Mouse (Mus musculus): Measurements from ENCODE around the gene Inpp5b. TPM values are rescaled to one million over a fixed set of nuclear protein-coding genes. Genes with fewer than 3 reads are reported as not detected.

Inpp5b gene
- polyA plus RNA-seq, 1 experiment: 24.3 TPM

DNA sequence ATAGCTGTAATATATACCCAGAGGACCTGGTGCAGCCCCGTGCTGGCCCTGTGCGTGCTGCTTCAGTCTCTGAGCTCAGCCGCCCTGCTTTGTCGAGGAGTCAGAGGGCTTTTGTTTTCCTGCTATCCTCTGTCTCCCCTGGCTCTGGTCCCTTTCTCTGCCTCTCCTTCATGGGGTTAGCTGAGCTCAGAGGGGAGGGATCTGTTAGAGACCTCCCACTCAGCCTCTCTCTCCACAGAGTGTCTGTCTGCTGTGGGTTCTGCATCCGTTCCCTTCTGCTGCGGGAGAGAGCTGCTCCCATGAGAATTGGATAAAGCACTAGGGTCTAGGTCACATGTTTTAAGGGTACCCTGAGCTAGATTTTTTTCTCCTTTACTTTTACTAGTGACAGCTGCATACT, 15.5 kb upstream of the Inpp5b start:
- TF ChIP-seq CTCF (IDR thresholded peaks at IDR 0.05; ENCODE audit: control insufficient read depth, insufficient read depth, low read length): no peak
- no peak for TF ChIP-seq POLR2A (IDR thresholded peaks at IDR 0.05; ENCODE audit: borderline replicate concordance, control insufficient read depth, low read depth, low read length)
- 93% methylated on average over 6 of the region's 6 CpGs for WGBS
- no peaks in the 10 kb centered on the region for H3K4me1 ChIP-seq (ENCODE audit: control insufficient read depth, insufficient read depth, low read length)
- H3K27ac ChIP-seq (ENCODE audit: control insufficient read depth, insufficient read depth, low read depth, low read length, poor library complexity): no peak overlapping the region
- no peak overlapping the region for H3K4me3 ChIP-seq (replicated peaks; ENCODE audit: control insufficient read depth, low read depth, low read length)

GRCm38 (mm10) chr4:124736952-124737351, 4.7 kb upstream of the Inpp5b start:
- no peak for TF ChIP-seq POLR2A (IDR thresholded peaks at IDR 0.05; ENCODE audit: borderline replicate concordance, control insufficient read depth, low read depth, low read length)
- TF ChIP-seq CTCF (IDR thresholded peaks at IDR 0.05; ENCODE audit: control insufficient read depth, insufficient read depth, low read length): no peak
- 79% methylated on average over 2 of the region's 2 CpGs for WGBS
- no peak overlapping the region for H3K4me3 ChIP-seq (replicated peaks; ENCODE audit: control insufficient read depth, low read depth, low read length)
- no peaks in the 10 kb centered on the region for H3K4me1 ChIP-seq (ENCODE audit: control insufficient read depth, insufficient read depth, low read length)
- no peak overlapping the region for H3K27ac ChIP-seq (ENCODE audit: control insufficient read depth, insufficient read depth, low read depth, low read length, poor library complexity)

DNA sequence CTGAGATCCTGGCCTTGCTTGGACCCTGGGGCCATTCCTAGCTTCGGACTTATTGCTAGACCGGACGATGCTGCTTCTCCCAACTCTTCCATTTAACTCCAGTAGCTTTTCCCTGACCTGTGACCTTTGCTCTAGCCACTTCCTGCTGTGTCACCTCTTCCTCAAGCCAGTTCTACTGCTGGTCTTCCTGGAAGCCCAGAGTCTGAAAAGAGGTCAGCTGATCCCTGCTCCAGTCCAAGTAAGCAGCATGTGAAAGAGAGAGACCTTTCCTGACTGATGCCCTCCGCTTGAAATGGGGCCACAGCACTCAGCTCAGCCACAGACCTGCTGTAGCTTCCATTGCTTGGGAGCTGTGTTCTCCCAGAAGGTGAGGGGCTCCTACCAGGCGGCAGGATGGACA, 4.2 kb upstream of the Inpp5b start:
- TF ChIP-seq CTCF (IDR thresholded peaks at IDR 0.05; ENCODE audit: control insufficient read depth, insufficient read depth, low read length) (no peak), POLR2A (IDR thresholded peaks at IDR 0.05; ENCODE audit: borderline replicate concordance, control insufficient read depth, low read depth, low read length) (no peak)
- WGBS: 74% methylated on average over 5 of the region's 5 CpGs
- Histone ChIP-seq H3K4me3 (replicated peaks; ENCODE audit: control insufficient read depth, low read depth, low read length) (no peak overlapping the region), H3K4me1 (ENCODE audit: control insufficient read depth, insufficient read depth, low read length) (no peaks in the 10 kb centered on the region), H3K27ac (ENCODE audit: control insufficient read depth, insufficient read depth, low read depth, low read length, poor library complexity) (no peak overlapping the region)

DNA sequence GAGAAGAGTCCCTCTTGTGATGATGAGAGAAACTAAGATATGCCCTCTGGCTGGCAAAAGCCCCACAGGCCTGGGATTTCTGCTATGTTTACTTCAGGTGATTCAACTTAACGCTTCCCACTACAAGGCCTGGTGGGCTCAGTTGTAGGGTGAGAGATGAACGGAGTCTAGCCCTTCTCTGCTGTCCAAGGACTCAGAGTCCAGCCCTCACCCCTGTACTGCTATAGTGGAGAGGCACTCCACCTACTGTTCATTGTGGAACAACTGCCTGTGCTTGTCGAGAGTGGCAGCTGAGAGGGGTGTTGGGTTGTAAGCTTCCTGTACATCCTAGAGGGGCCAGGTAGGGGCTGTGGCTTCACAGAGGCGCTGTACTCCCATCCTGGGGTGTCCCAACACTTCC, 3.6 kb upstream of the Inpp5b start:
- WGBS: 36% methylated on average over 4 of the region's 4 CpGs
- no peak overlapping the region for H3K27ac ChIP-seq (ENCODE audit: control insufficient read depth, insufficient read depth, low read depth, low read length, poor library complexity)
- TF ChIP-seq CTCF (IDR thresholded peaks at IDR 0.05; ENCODE audit: control insufficient read depth, insufficient read depth, low read length): no peak
- no peak for TF ChIP-seq POLR2A (IDR thresholded peaks at IDR 0.05; ENCODE audit: borderline replicate concordance, control insufficient read depth, low read depth, low read length)
- no peak overlapping the region for H3K4me3 ChIP-seq (replicated peaks; ENCODE audit: control insufficient read depth, low read depth, low read length)
- H3K4me1 ChIP-seq (ENCODE audit: control insufficient read depth, insufficient read depth, low read length): no peaks in the 10 kb centered on the region

DNA sequence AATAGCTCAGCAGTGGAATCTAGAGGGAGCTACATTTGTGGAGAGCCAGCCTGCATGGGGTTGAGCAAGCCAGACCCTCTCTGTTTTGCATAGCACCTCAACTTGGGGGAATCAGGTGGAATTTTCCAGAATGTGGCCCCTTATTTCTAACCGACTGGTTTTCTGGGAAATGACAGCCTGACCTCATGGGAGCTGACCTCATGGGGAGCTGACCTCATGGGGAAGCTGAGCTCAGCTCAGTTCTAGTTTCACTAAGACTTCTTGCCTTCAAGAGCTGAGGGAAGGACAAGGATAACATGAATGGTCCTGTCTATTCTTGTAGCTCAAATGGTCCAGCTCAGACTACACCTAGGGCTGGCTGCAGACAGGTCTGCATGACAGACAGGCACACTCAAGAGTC, 2.9 kb upstream of the Inpp5b start:
- Histone ChIP-seq H3K27ac (ENCODE audit: control insufficient read depth, insufficient read depth, low read depth, low read length, poor library complexity) (no peak overlapping the region), H3K4me1 (ENCODE audit: control insufficient read depth, insufficient read depth, low read length) (no peaks in the 10 kb centered on the region), H3K4me3 (replicated peaks; ENCODE audit: control insufficient read depth, low read depth, low read length) (no peak overlapping the region)
- WGBS: 67% methylated on average over 1 of the region's 1 CpGs
- TF ChIP-seq POLR2A (IDR thresholded peaks at IDR 0.05; ENCODE audit: borderline replicate concordance, control insufficient read depth, low read depth, low read length) (no peak), CTCF (IDR thresholded peaks at IDR 0.05; ENCODE audit: control insufficient read depth, insufficient read depth, low read length) (no peak)

GRCm38 (mm10) chr4:124742839-124743238, 1.2 kb downstream of the Inpp5b start:
- WGBS: 92% methylated on average over 11 of the region's 11 CpGs
- Histone ChIP-seq H3K4me3 (replicated peaks; ENCODE audit: control insufficient read depth, low read depth, low read length) (no peak overlapping the region), H3K27ac (ENCODE audit: control insufficient read depth, insufficient read depth, low read depth, low read length, poor library complexity) (no peak overlapping the region), H3K4me1 (ENCODE audit: control insufficient read depth, insufficient read depth, low read length) (no peaks in the 10 kb centered on the region)
- TF ChIP-seq CTCF (IDR thresholded peaks at IDR 0.05; ENCODE audit: control insufficient read depth, insufficient read depth, low read length) (no peak), POLR2A (IDR thresholded peaks at IDR 0.05; ENCODE audit: borderline replicate concordance, control insufficient read depth, low read depth, low read length) (no peak)

DNA sequence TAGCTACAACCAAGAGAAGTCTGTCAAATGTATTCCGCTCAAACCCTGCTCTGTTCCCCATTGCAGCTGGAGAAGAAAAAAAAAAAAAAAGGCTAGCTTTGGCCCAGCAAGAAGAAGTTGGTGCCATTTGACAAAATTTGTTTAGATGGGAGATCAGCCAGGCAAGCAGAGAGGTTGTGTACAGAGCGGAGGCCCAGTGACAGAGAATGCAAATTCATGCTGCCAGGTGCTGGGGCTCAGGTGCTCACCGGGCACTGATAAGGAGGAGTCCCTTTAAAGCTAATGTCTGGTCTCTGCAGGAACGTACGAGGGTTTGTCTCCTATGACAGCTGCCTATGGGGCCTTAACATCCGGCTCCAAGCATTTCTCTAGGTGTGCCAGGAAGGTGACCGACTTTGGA, 4.9 kb downstream of the Inpp5b start:
- WGBS: 86% methylated on average over 7 of the region's 7 CpGs
- TF ChIP-seq POLR2A (IDR thresholded peaks at IDR 0.05; ENCODE audit: borderline replicate concordance, control insufficient read depth, low read depth, low read length) (no peak), CTCF (IDR thresholded peaks at IDR 0.05; ENCODE audit: control insufficient read depth, insufficient read depth, low read length) (no peak)
- Histone ChIP-seq H3K4me3 (replicated peaks; ENCODE audit: control insufficient read depth, low read depth, low read length) (no peak overlapping the region), H3K4me1 (ENCODE audit: control insufficient read depth, insufficient read depth, low read length) (no peaks in the 10 kb centered on the region), H3K27ac (ENCODE audit: control insufficient read depth, insufficient read depth, low read depth, low read length, poor library complexity) (no peak overlapping the region)

GRCm38 (mm10) chr4:124747851-124748250, 6.2 kb downstream of the Inpp5b start:
- Histone ChIP-seq H3K4me1 (ENCODE audit: control insufficient read depth, insufficient read depth, low read length) (no peaks in the 10 kb centered on the region; the same call in 1 of the 2 replicates), H3K27ac (ENCODE audit: control insufficient read depth, insufficient read depth, low read depth, low read length, poor library complexity) (no peak overlapping the region), H3K4me3 (replicated peaks; ENCODE audit: control insufficient read depth, low read depth, low read length) (no peak overlapping the region)
- WGBS: 76% methylated on average over 4 of the region's 4 CpGs
- no peak for TF ChIP-seq POLR2A (IDR thresholded peaks at IDR 0.05; ENCODE audit: borderline replicate concordance, control insufficient read depth, low read depth, low read length)
- TF ChIP-seq CTCF (IDR thresholded peaks at IDR 0.05; ENCODE audit: control insufficient read depth, insufficient read depth, low read length): no peak

All from bone marrow, adult 2 months (tissue).